16 mouse cellular contexts compared by ENCODE assay signal in genomic region chr3:135711040-135711570, GRCm38 (mm10).
"Had no signal": no experiment of that assay in that cellular context is flagged by ENCODE, and none has a peak within 500 bp of the region (broad histone marks: within the 10 kb centered on the region; RNA-seq: fewer than 3 reads in every experiment).

No protein-coding gene starts in this region.

- H3K27me3 ChIP-seq: neural tube, embryonic 13.5 days; neural tube, embryonic 15.5 days; stomach, embryonic 15.5 days had no signal

- H3K9me3 ChIP-seq: neural tube, embryonic 13.5 days; neural tube, embryonic 15.5 days; stomach, embryonic 15.5 days had no signal

- DNase-seq: retina, postnatal 1 day; right cerebral cortex, adult 18-20 months; right cerebral cortex, postnatal 14 days; right cerebral cortex, postnatal 25 days; right cerebral cortex, postnatal 4 days; spleen, adult 18-20 months; thymus, adult 18-20 months; thymus, adult 2 months; thymus, postnatal 14 days; thymus, postnatal 25 days; thymus, postnatal 36 days; thymus, postnatal 4 days had no signal

- H3K36me3 ChIP-seq: neural tube, embryonic 13.5 days; neural tube, embryonic 15.5 days; stomach, embryonic 15.5 days had no signal

- H3K4me3 ChIP-seq: neural tube, embryonic 13.5 days; neural tube, embryonic 15.5 days; stomach, embryonic 15.5 days had no signal

- H3K4me2 ChIP-seq: neural tube, embryonic 13.5 days; neural tube, embryonic 15.5 days; stomach, embryonic 15.5 days had no signal

- H3K9ac ChIP-seq: neural tube, embryonic 13.5 days; neural tube, embryonic 15.5 days; stomach, embryonic 15.5 days had no signal

- H3K4me1 ChIP-seq: neural tube, embryonic 13.5 days; neural tube, embryonic 15.5 days; stomach, embryonic 15.5 days had no signal

- H3K27ac ChIP-seq: neural tube, embryonic 13.5 days; neural tube, embryonic 15.5 days; stomach, embryonic 15.5 days; stomach, postnatal 0 days had no signal
